Mouse (Mus musculus): Measurements from ENCODE around the gene Asgr1. TPM values are rescaled to one million over a fixed set of nuclear protein-coding genes. Genes with fewer than 3 reads are reported as not detected.

Gene Asgr1
- polyA plus RNA-seq, 1 experiment from 2014 or later: not detected

DNA sequence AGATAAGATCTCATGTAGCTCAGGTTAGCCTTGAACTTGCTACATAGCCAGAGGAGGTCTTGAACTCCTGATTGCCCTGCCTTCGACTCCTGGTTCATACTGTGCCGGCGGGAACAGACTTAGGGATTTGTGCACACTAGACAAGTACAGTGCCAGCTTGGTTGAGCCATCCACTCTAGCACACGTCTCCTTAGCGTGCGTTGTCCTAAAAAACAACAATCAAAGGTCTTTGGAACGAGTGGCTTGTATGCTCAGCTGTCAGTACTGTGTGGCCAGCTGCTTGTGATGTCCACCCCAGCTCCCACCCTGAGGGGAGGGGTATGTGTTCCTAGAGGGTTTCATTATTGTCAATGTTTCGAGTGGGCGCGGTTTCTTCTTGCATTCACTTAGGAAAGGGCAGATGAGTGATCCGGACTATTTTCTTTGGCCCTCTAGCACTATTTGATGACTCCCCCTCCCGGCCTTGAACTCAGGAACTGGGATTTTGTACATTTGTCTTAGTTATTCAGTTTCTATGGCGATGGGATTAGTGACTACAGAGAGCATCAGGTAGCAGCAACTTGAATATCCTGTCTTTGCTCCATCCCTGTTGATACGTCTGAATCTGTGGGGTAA lies 49.9 kb downstream of the Asgr1 start:
- 93% methylated on average over 14 of the region's 14 CpGs for WGBS (ENCODE audit: missing documents)
- Histone ChIP-seq H3K36me3 (ENCODE audit: inconsistent target) (no peaks in the 10 kb centered on the region), H3K79me2 (ENCODE audit: inconsistent target) (no peaks in the 10 kb centered on the region), H3K27ac (no peak overlapping the region), H3K4me3 (ENCODE audit: inconsistent target) (no peak overlapping the region)

GRCm38 (mm10) chr11:70107085-70107484 lies 53.2 kb downstream of the Asgr1 start:
- 97% methylated on average over 8 of the region's 8 CpGs for WGBS (ENCODE audit: missing documents)
- Histone ChIP-seq H3K4me3 (ENCODE audit: inconsistent target) (no peak overlapping the region), H3K27ac (no peak overlapping the region), H3K36me3 (ENCODE audit: inconsistent target) (no peaks in the 10 kb centered on the region), H3K79me2 (ENCODE audit: inconsistent target) (no peaks in the 10 kb centered on the region)

Other genes starting within 250 kb of the Asgr1 start
- gene Tmem102, start 248.5 kb upstream of the Asgr1 start, polyA plus RNA-seq (2018): not detected in 3 replicates
- gene Gm39566, start 238.8 kb upstream of the Asgr1 start, polyA plus RNA-seq (2018): not detected in 3 replicates
- gene Spem2, start 235.6 kb upstream of the Asgr1 start, polyA plus RNA-seq (2018): not detected in 3 replicates
- gene Spem1, start 231.9 kb upstream of the Asgr1 start, polyA plus RNA-seq (2018): not detected in 3 replicates
- 0.80 to 2.1 TPM (median 1.0 TPM) in 3 replicates for gene Nlgn2, start 216.3 kb upstream of the Asgr1 start, polyA plus RNA-seq (2018)
- 71.2 to 302 TPM (median 269 TPM) in 3 replicates for gene Tmem256, start 215.6 kb upstream of the Asgr1 start, polyA plus RNA-seq (2018)
- 23.8 to 38.1 TPM (median 36.6 TPM) in 3 replicates for gene Plscr3, start 207.7 kb upstream of the Asgr1 start, polyA plus RNA-seq (2018)
- gene Tnk1, start 195.4 kb upstream of the Asgr1 start, polyA plus RNA-seq (2018): not detected in 3 replicates
- gene Tmem95, start 176.1 kb upstream of the Asgr1 start, polyA plus RNA-seq (2018): not detected in 3 replicates
- gene Kctd11, start 172.7 kb upstream of the Asgr1 start, polyA plus RNA-seq (2018): 4.3 to 5.6 TPM (median 5.5 TPM) in 3 replicates
- gene Acap1, start 158.5 kb upstream of the Asgr1 start, polyA plus RNA-seq (2018): 0.54 to 0.68 TPM (median 0.62 TPM) in 3 replicates
- gene 2810408A11Rik, start 153.1 kb upstream of the Asgr1 start, polyA plus RNA-seq (2018): not detected in 3 replicates
- 14.9 to 19.2 TPM (median 15.6 TPM) in 3 replicates for gene Neurl4, start 153.0 kb upstream of the Asgr1 start, polyA plus RNA-seq (2018)
- gene Gps2, start 140.2 kb upstream of the Asgr1 start, polyA plus RNA-seq (2018): 48.3 to 74.1 TPM (median 49.3 TPM) in 3 replicates
- gene Eif5a, start 132.1 kb upstream of the Asgr1 start, polyA plus RNA-seq (2018): 339 to 874 TPM (median 348 TPM) in 3 replicates
- gene Ybx2, start 118.3 kb upstream of the Asgr1 start, polyA plus RNA-seq (2018): not detected in 3 replicates
- 0.13 to 0.50 TPM in 2 of 3 replicates, not detected in the other for gene Slc2a4, start 105.9 kb upstream of the Asgr1 start, polyA plus RNA-seq (2018)
- not detected in 3 replicates for gene Cldn7, start 89.3 kb upstream of the Asgr1 start, polyA plus RNA-seq (2018)
- gene Ctdnep1, start 72.9 kb upstream of the Asgr1 start, polyA plus RNA-seq (2018): 102 to 235 TPM (median 115 TPM) in 3 replicates
- gene Elp5, start 71.6 kb upstream of the Asgr1 start, polyA plus RNA-seq (2018): 29.9 to 51.5 TPM (median 43.1 TPM) in 3 replicates
- gene Gabarap, start 62.9 kb upstream of the Asgr1 start, polyA plus RNA-seq (2018): 791 to 1,264 TPM (median 1,032 TPM) in 3 replicates
- 62.4 to 122 TPM (median 77.3 TPM) in 3 replicates for gene Phf23, start 58.3 kb upstream of the Asgr1 start, polyA plus RNA-seq (2018)
- gene Dvl2, start 53.5 kb upstream of the Asgr1 start, polyA plus RNA-seq (2018): 10.8 to 21.7 TPM (median 11.8 TPM) in 3 replicates
- gene Acadvl, start 38.7 kb upstream of the Asgr1 start, polyA plus RNA-seq (2018): 31.8 to 39.7 TPM (median 37.2 TPM) in 3 replicates
- 4.4 to 6.6 TPM (median 4.6 TPM) in 3 replicates for gene Dlg4, start 37.1 kb upstream of the Asgr1 start, polyA plus RNA-seq (2018)
- gene Asgr2, start 38.6 kb downstream of the Asgr1 start, polyA plus RNA-seq (2018): 1.5 to 3.4 TPM in 2 of 3 replicates, not detected in the other
- 1.6 to 5.1 TPM (median 3.1 TPM) in 3 replicates for gene Mgl2, start 76.2 kb downstream of the Asgr1 start, polyA plus RNA-seq (2018)
- 10.4 to 103 TPM (median 37.8 TPM) in 3 replicates for gene Clec10a, start 102.1 kb downstream of the Asgr1 start, polyA plus RNA-seq (2018)
- not detected in 3 replicates for gene Slc16a11, start 158.7 kb downstream of the Asgr1 start, polyA plus RNA-seq (2018)
- gene Slc16a13, start 167.0 kb downstream of the Asgr1 start, polyA plus RNA-seq (2018): 7.4 to 12.5 TPM (median 10.7 TPM) in 3 replicates
- gene Bcl6b, start 175.7 kb downstream of the Asgr1 start, polyA plus RNA-seq (2018): 0.14 TPM in 1 of 3 replicates, not detected in the others
- gene 0610010K14Rik, start 183.8 kb downstream of the Asgr1 start, polyA plus RNA-seq (2018): 55.0 to 61.6 TPM (median 59.2 TPM) in 3 replicates
- gene Gm21988, start 185.7 kb downstream of the Asgr1 start, polyA plus RNA-seq (2018): 2.6 to 6.0 TPM (median 4.8 TPM) in 3 replicates
- 534 to 573 TPM (median 562 TPM) in 3 replicates for gene Rnasek, start 185.8 kb downstream of the Asgr1 start, polyA plus RNA-seq (2018)
- gene Alox12, start 201.3 kb downstream of the Asgr1 start, polyA plus RNA-seq (2018): 0.09 to 0.95 TPM (median 0.17 TPM) in 3 replicates

All from macrophage (primary cell).